Mouse (Mus musculus): Measurements from ENCODE around the gene Cda. TPM values are rescaled to one million over a fixed set of nuclear protein-coding genes. Genes with fewer than 3 reads are reported as not detected.

Gene Cda
- total and polyA plus RNA-seq, 3 experiments, result 12.4 to 26.1 TPM; not detected in 1

GRCm38 (mm10) chr4:138303742-138304141 lies 64.0 kb downstream of the Cda start (continued):
- TF ChIP-seq POLR2A (IDR thresholded peaks at IDR 0.05; ENCODE audit: control insufficient read depth in 1 of 2, insufficient read depth in 1 of 2, low read depth in 1 of 2, low read length in 2 of 2, poor library complexity in 1 of 2) (no peak), CHD1 (IDR thresholded peaks at IDR 0.05; ENCODE audit: low read depth, low read length) (no peak), USF2 (IDR thresholded peaks at IDR 0.05; ENCODE audit: borderline replicate concordance in 1 of 2, insufficient read depth in 1 of 2, low read depth in 1 of 2, low read length in 2 of 2) (no peak), ZC3H11A (IDR thresholded peaks at IDR 0.05; ENCODE audit: low read depth, low read length) (no peak), BHLHE40 (IDR thresholded peaks at IDR 0.05; ENCODE audit: borderline replicate concordance, low read depth, low read length) (no peak), NRF1 (IDR thresholded peaks at IDR 0.05; ENCODE audit: insufficient read depth, low read depth, low read length, poor library complexity, severe bottlenecking) (no peak), RAD21 (IDR thresholded peaks at IDR 0.05; ENCODE audit: low read depth, low read length) (no peak), ZKSCAN1 (IDR thresholded peaks at IDR 0.05; ENCODE audit: low read depth, low read length) (no peak), ZNF384 (IDR thresholded peaks at IDR 0.05; ENCODE audit: low read depth, low read length) (no peak), TBP (IDR thresholded peaks at IDR 0.05; ENCODE audit: low read depth, low read length) (no peak), GATA1 (IDR thresholded peaks at IDR 0.05; ENCODE audit: low read depth, low read length) (peak; percentile 70)

- TF ChIP-seq MYB (IDR thresholded peaks at IDR 0.05; ENCODE audit: low read depth, low read length) (no peak), ZNF384 (IDR thresholded peaks at IDR 0.05; ENCODE audit: low read depth, low read length) (no peak), JUND (IDR thresholded peaks at IDR 0.05; ENCODE audit: low read depth, low read length) (no peak), HCFC1 (IDR thresholded peaks at IDR 0.05; ENCODE audit: low read depth, low read length) (no peak), EP300 (IDR thresholded peaks at IDR 0.05; ENCODE audit: low read depth in 1 of 2, low read length in 2 of 2) (no peak), UBTF (IDR thresholded peaks at IDR 0.05; ENCODE audit: borderline replicate concordance, insufficient read depth, low read depth, low read length) (no peak), USF2 (IDR thresholded peaks at IDR 0.05; ENCODE audit: borderline replicate concordance in 1 of 2, insufficient read depth in 1 of 2, low read depth in 1 of 2, low read length in 2 of 2) (no peak), KAT2A (conservative IDR thresholded peaks at IDR 0.05; ENCODE audit: low read depth, low read length) (no peak), POLR2A (IDR thresholded peaks at IDR 0.05; ENCODE audit: control insufficient read depth in 1 of 2, insufficient read depth in 1 of 2, low read depth in 1 of 2, low read length in 2 of 2, poor library complexity in 1 of 2) (no peak), MAFK (IDR thresholded peaks at IDR 0.05; ENCODE audit: borderline replicate concordance, low read depth, low read length) (no peak), MAX (IDR thresholded peaks at IDR 0.05; ENCODE audit: low read length) (no peak), ZMIZ1 (IDR thresholded peaks at IDR 0.05; ENCODE audit: low read depth, low read length) (no peak), ETS1 (IDR thresholded peaks at IDR 0.05; ENCODE audit: low read depth, low read length) (no peak)
- Histone ChIP-seq H3K4me3 (ENCODE audit: control insufficient read depth in 1 of 2, insufficient read depth in 1 of 2, low read depth in 2 of 2, low read length in 2 of 2) (peak overlapping the region in 1 of 2 experiments; percentile 49; a peak in 3 of 4 replicates), H3K36me3 (ENCODE audit: control insufficient read depth in 1 of 2, insufficient read depth in 2 of 2, low read length in 2 of 2) (peaks cover under 1 to 14% of the 10 kb centered on the region in 2 experiments; a peak in 3 of 4 replicates)
Observed at GRCm38 (mm10) chr4:138303011-138303410, 64.8 kb downstream of the Cda start.

More at GRCm38 (mm10) chr4:138303011-138303410, 64.8 kb downstream of the Cda start:
- Histone ChIP-seq H3K27me3 (ENCODE audit: control insufficient read depth in 1 of 2, insufficient read depth in 2 of 2, low read length in 2 of 2) (no peaks in the 10 kb centered on the region), H3K79me2 (ENCODE audit: control insufficient read depth, insufficient read depth, low read length, poor library complexity) (peaks cover 21% of the 10 kb centered on the region), H3K9me3 (replicated peaks; ENCODE audit: insufficient read depth, low read length) (no peaks in the 10 kb centered on the region), H3K9ac (ENCODE audit: control insufficient read depth, low read depth, low read length, poor library complexity, severe bottlenecking) (no peak overlapping the region; the same call in 1 of the 2 replicates), H3K27ac (ENCODE audit: control insufficient read depth, low read depth, low read length) (peak overlapping the region; percentile 97), H3K4me1 (ENCODE audit: control insufficient read depth in 1 of 2, insufficient read depth in 2 of 2, low read length in 2 of 2) (peaks cover 7 to 24% of the 10 kb centered on the region in 2 experiments; a peak in 3 of 4 replicates)
- DNase-seq (ENCODE audit: low read depth, low spot score), result no peak

Data from MEL (cell line).